Mouse (Mus musculus) heart, adult 2 months (tissue): ENCODE measurements around the gene Ppfia1. TPM values are rescaled to one million over a fixed set of nuclear protein-coding genes. Genes with fewer than 3 reads are reported as not detected.

ENCODE experiments used
- DNase-seq, 2 experiments: peaks; one replicate each; pipeline ENCODE4 v3.0.0; 2021
- H3K27ac ChIP-seq: fragments of 200-600 bp; 2 replicates; pipeline ENCODE4 v1.8.1; 2022
- H3K27me3 ChIP-seq: fragments of 200-500 bp; 2 replicates; pipeline ENCODE4 v1.6.1; 2012; ENCODE audit warnings: mild to moderate bottlenecking, low read length, inconsistent platforms, mixed read lengths; ENCODE audit not compliant: control insufficient read depth, insufficient read depth
- H3K36me3 ChIP-seq: fragments of 200-500 bp; 2 replicates; pipeline ENCODE4 v1.6.1; 2012; ENCODE audit warnings: low read length, inconsistent platforms; ENCODE audit not compliant: control insufficient read depth, insufficient read depth
- H3K4me1 ChIP-seq: fragments of 200-500 bp; 2 replicates; pipeline ENCODE4 v1.6.1; 2011; ENCODE audit warnings: low read length; ENCODE audit not compliant: control insufficient read depth, insufficient read depth
- H3K4me3 ChIP-seq: fragments of 200-600 bp; 2 replicates; pipeline ENCODE4 v1.8.1; 2022
- H3K79me2 ChIP-seq: fragments of 200-500 bp; replicated peaks from 2 replicates; pipeline ENCODE4 v1.6.1; 2012; ENCODE audit warnings: mild to moderate bottlenecking, inconsistent platforms, low read length, moderate library complexity, mixed read lengths; ENCODE audit not compliant: control insufficient read depth, insufficient read depth
- H3K9ac ChIP-seq: fragments of 200-500 bp; 2 replicates; pipeline ENCODE4 v1.6.1; 2012; ENCODE audit warnings: low read depth, mild to moderate bottlenecking, control low read depth, inconsistent platforms, low read length, mixed read lengths
- CTCF ChIP-seq: fragments of 200-600 bp; IDR thresholded peaks from 2 replicates; pipeline ENCODE4 v1.8.1; 2022; ENCODE audit warnings: antibody characterized with exemption, mild to moderate bottlenecking, moderate library complexity
- EP300 ChIP-seq: fragments of 200-500 bp; IDR thresholded peaks from 2 replicates; pipeline ENCODE4 v1.6.1; 2011; ENCODE audit warnings: low read depth, low read length, control low read depth; ENCODE audit not compliant: insufficient read depth
- POLR2A ChIP-seq: fragments of 200-500 bp; IDR thresholded peaks from 2 replicates; pipeline ENCODE4 v1.6.1; 2011; ENCODE audit warnings: mild to moderate bottlenecking, low read depth, low read length, control low read depth; ENCODE audit not compliant: insufficient read depth
- WGBS: fragments of 180-500 bp; shearing (Covaris S2); methylation state at CpG from one replicate; pipeline ENCODE4 v1.1.7; 2018; 5-methylcytosine and 5-hydroxymethylcytosine counted together
- intact Hi-C: fragments of 180-260 bp; cut with DNase I; formaldehyde crosslinking; loops from one replicate; pipeline ENCODE4 v1.15.1; 2025
- polyA plus RNA-seq: library from polyadenylated mRNA; depleted of rRNA; stranded (reverse); fragments of >200 nt; gene quantifications from 2 replicates; pipeline ENCODE4 v1.2.3, GENCODE M21; 2012
- total RNA-seq, 2 experiments: library from RNA; stranded (reverse); gene quantifications; 2 replicates each; pipeline ENCODE4 v1.2.3; 2021

Ppfia1 gene
- total and polyA plus RNA-seq, 3 experiments: 27.0 to 46.0 (median 41.4) TPM

GRCm38 (mm10) chr7:144583619-144584018, 30.1 kb upstream of the Ppfia1 start:
- no peaks in the 10 kb centered on the region for H3K27me3 ChIP-seq
- no peak overlapping the region for H3K9ac ChIP-seq
- H3K4me1 ChIP-seq: peaks cover 3% of the 10 kb centered on the region; the same call in 1 of the 2 replicates
- no peak overlapping the region for H3K4me3 ChIP-seq
- peak; percentile 32 to 53 for DNase-seq
- no peaks in the 10 kb centered on the region for H3K36me3 ChIP-seq
- intact Hi-C loops: loop anchor here (2.0 to 5.0 kb wide), 5 partner anchors 31 to 366 kb away; partner anchors contain the start of genes Cttn and Ppfia1
- TF ChIP-seq EP300 (no peak), POLR2A (no peak), CTCF (peak; percentile 63)
- no peak overlapping the region for H3K27ac ChIP-seq
- H3K79me2 ChIP-seq: no peaks in the 10 kb centered on the region
- WGBS: 2% methylated on average over 4 of the region's 4 CpGs

DNA sequence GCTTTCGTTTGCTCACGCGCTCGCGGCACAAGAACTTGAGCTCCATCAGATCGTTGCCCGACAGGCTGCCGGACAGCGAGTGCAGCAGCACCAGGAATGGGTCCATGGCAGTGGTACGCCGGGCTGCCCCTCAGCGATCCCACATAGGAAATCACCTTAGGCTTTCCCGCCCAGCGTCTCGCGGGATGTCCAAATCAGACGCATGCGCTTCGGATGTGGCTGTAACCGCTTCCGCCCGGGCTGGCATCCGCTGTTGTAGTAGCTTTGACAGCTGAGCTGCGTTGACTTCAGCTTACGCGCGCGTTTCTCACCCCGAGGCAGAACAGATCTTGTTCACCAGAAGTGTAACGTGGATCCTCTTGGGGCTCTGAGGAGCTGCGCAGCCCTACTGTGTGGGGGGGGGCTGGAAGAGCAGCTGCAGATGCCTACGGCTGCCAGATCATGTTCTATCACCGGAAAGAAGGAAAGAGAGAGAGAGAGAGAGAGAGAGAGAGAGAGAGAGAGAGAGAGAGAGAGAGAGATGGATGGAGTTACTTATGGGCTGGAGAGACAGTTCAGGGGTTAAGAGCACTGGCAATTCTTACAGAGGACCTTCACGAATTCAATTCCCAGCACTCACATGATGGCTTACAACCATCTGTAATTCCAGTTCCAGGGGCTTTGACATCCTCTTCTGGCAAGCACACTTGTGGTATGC, 28.9 kb upstream of the Ppfia1 start, which contains the start of gene Fadd:
Gene Fadd (minus strand): TSS at position 180 of the 697 bp plus-strand sequence.
- TF ChIP-seq EP300 (0 out of 2 replicates have a peak, but pooled peaks have one; percentile 25), POLR2A (peak; percentile 88), CTCF (no peak)
- peak within 1 kb of the TSS; percentile 72 for H3K27ac ChIP-seq
- under 1% methylated on average over 34 of the region's 34 CpGs for WGBS
- peak within 1 kb of the TSS; percentile 83 for H3K9ac ChIP-seq
- intact Hi-C loops: loop anchor here (2.0 to 5.0 kb wide), 5 partner anchors 30 to 365 kb away; partner anchors contain the start of genes Cttn and Ppfia1
- peaks cover 8% of the 10 kb centered on the region for H3K4me1 ChIP-seq
- no peaks in the 10 kb centered on the region for H3K36me3 ChIP-seq
- peak; percentile 95 to 98 for DNase-seq
- peak within 1 kb of the TSS; percentile 93 for H3K4me3 ChIP-seq
- no peaks in the 10 kb centered on the region for H3K79me2 ChIP-seq
- H3K27me3 ChIP-seq: no peaks in the 10 kb centered on the region

DNA sequence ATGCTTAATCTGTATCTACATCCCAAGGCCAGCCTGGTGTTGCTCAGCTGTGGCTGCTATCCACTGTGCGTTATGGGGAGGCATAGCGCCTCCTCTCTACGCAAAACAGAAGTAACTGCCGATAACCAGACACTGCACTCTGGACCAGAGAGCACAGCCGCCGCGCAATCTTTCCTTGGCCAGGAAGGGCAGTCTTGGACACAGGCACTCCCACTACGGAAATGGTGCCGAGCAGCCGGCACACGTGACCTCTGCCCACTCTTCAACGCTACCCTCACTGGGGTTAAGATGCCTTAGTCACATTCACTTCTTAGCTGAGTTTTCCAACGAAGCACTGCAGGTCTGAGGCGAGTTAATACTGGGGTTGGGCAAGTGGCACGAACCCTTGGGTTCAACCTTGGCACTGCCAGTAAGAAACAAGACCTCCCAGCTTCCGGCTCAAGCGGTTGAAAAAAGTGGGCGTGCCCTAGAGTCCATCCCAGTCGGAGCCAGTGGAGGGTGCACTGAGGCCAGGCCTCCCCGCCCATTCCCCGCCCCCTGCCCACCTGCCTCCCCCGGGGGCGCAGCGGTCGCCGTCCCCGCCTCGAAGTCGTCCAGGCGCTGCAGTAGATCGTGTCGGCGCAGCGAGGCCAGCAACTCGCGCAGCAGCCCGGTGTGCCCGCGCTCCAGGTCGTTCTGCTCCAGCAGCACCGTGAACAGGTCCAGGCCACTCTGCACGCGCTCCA, 28.2 kb upstream of the Ppfia1 start:
- Histone ChIP-seq H3K4me1 (peaks cover 8% of the 10 kb centered on the region), H3K27me3 (no peaks in the 10 kb centered on the region), H3K79me2 (no peaks in the 10 kb centered on the region), H3K4me3 (peak overlapping the region; percentile 93), H3K36me3 (no peaks in the 10 kb centered on the region), H3K27ac (peak overlapping the region; percentile 72), H3K9ac (peak overlapping the region; percentile 83)
- under 1% methylated on average over 42 of the region's 43 CpGs for WGBS
- peak; percentile 81 for TF ChIP-seq CTCF
- no peak for TF ChIP-seq POLR2A
- TF ChIP-seq EP300: peak; percentile 85; the same call in 1 of the 2 replicates
- intact Hi-C loops: loop anchor here (2.0 to 5.0 kb wide), 5 partner anchors 29 to 364 kb away; partner anchors contain the start of genes Cttn and Ppfia1
- DNase-seq: peak; percentile 84 to 89

DNA sequence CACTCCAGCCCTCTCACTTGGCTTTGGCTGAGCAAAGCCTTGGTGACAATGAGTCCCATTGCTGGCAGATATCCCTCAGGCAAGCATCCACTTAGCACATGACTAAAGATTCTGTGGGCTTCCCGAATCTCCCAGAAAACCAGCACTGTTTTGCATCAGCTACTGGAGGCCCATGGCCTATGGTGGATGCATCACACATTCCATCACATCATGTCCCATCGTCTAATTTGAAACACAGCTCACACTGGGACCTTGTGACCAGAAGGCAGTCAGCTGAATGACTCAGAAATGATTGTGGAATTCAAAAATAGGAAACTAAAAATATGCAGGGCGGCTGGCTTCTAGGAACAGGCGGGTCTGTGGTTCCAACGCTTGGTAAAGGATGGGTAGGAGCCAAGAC, 24.3 kb upstream of the Ppfia1 start:
- no peak for TF ChIP-seq CTCF
- TF ChIP-seq POLR2A: 0 out of 2 replicates have a peak, but pooled peaks have one; percentile 23
- peak; percentile 71 for TF ChIP-seq EP300
- Histone ChIP-seq H3K27me3 (no peaks in the 10 kb centered on the region), H3K9ac (no peak overlapping the region), H3K4me1 (peaks cover 8% of the 10 kb centered on the region), H3K27ac (peak overlapping the region; percentile 79), H3K36me3 (no peaks in the 10 kb centered on the region), H3K4me3 (no peak overlapping the region), H3K79me2 (no peaks in the 10 kb centered on the region)
- DNase-seq: peak; percentile 35 to 66
- intact Hi-C loops: no loop called here
- WGBS: 37% methylated on average over 5 of the region's 5 CpGs

DNA sequence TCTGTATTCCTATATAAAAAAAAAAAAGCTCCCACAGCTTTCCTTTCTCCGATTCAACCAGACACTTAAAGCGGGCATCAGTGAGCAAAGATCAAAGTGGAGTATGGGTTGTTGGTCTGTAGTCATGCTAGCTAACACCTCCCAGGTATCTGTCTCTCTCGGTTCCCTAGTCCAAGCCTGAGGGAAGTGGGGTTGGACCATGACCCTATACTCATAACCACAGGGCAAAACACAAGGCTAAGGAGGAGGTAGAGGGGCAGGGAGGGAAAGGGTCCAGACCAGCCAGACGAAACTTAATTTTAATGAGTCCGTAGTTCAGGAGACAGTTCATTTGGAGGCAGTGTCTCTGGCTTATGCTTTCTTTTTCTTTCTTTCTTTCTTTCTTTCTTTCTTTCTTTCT, 18.7 kb upstream of the Ppfia1 start:
- no peaks in the 10 kb centered on the region for H3K27me3 ChIP-seq
- no peak for TF ChIP-seq EP300
- TF ChIP-seq CTCF: no peak
- TF ChIP-seq POLR2A: no peak
- peaks cover 4% of the 10 kb centered on the region for H3K4me1 ChIP-seq
- intact Hi-C loops: no loop called here
- no peak for DNase-seq
- H3K4me3 ChIP-seq: no peak overlapping the region
- 89% methylated on average over 5 of the region's 5 CpGs for WGBS
- H3K36me3 ChIP-seq: no peaks in the 10 kb centered on the region
- H3K9ac ChIP-seq: no peak overlapping the region
- no peaks in the 10 kb centered on the region for H3K79me2 ChIP-seq
- no peak overlapping the region for H3K27ac ChIP-seq
